Mouse (Mus musculus) ES-E14 (cell line): ENCODE results near the gene Atxn1. TPM values are rescaled to one million over a fixed set of nuclear protein-coding genes. Genes with fewer than 3 reads are reported as not detected.
A peak's percentile ranks its signal among the peaks of the same experiment; 100 is the strongest.

ENCODE experiments used
- DNase-seq: peaks from one replicate; pipeline ENCODE4 v3.0.0-alpha.2; 2013; ENCODE audit warnings: low read depth, low spot score
- H3K27ac ChIP-seq: 2 replicates; pipeline ENCODE4 v1.5.1; 2012; ENCODE audit warnings: low read depth, mild to moderate bottlenecking, low read length, moderate library complexity, mixed read lengths; ENCODE audit not compliant: poor library complexity, insufficient read depth, severe bottlenecking
- H3K36me3 ChIP-seq: 2 replicates; pipeline ENCODE4 v1.6.1; 2012; ENCODE audit warnings: mild to moderate bottlenecking, low read length, moderate library complexity, mixed read lengths; ENCODE audit not compliant: control insufficient read depth, poor library complexity, insufficient read depth, severe bottlenecking
- H3K4me1 ChIP-seq, 2 experiments: fragments of 150-350 bp in 1 of 2; sonication (generic) in 1 of 2; 2 replicates each; pipeline ENCODE4 v1.6.1; 2012; ENCODE audit warnings: low read length in 2 of 2, mild to moderate bottlenecking in 1 of 2, mixed read lengths in 1 of 2; ENCODE audit not compliant: control insufficient read depth in 2 of 2, insufficient read depth in 2 of 2, poor library complexity in 1 of 2
- H3K4me3 ChIP-seq, 2 experiments: fragments of 150-350 bp in 1 of 2; sonication (generic) in 1 of 2; 2 replicates each; pipeline ENCODE4 v1.5.1; 2012; ENCODE audit warnings: low read length in 2 of 2, low read depth in 1 of 2, mild to moderate bottlenecking in 1 of 2, mixed read lengths in 1 of 2; ENCODE audit not compliant: insufficient read depth in 1 of 2, poor library complexity in 1 of 2, severe bottlenecking in 1 of 2
- H3K9ac ChIP-seq: 2 replicates; pipeline ENCODE4 v1.6.1; 2012; ENCODE audit warnings: low read depth, mild to moderate bottlenecking, low read length, mixed read lengths; ENCODE audit not compliant: poor library complexity, insufficient read depth, severe bottlenecking
- H3K9me3 ChIP-seq: fragments of 150-350 bp; sonication (generic); 2 replicates; pipeline ENCODE4 v1.6.1; 2012; ENCODE audit warnings: low read depth, mild to moderate bottlenecking, low read length; ENCODE audit not compliant: control insufficient read depth, insufficient read depth
- CHD2 ChIP-seq: IDR thresholded peaks from 2 replicates; pipeline ENCODE4 v1.6.1; 2014; ENCODE audit warnings: mild to moderate bottlenecking, low read depth, low read length, inconsistent platforms
- HCFC1 ChIP-seq: IDR thresholded peaks from 2 replicates; pipeline ENCODE4 v1.6.1; 2012; ENCODE audit warnings: low read length, inconsistent platforms, borderline replicate concordance; ENCODE audit not compliant: insufficient read depth
- MAFK ChIP-seq: IDR thresholded peaks from 2 replicates; pipeline ENCODE4 v1.6.1; 2014; ENCODE audit warnings: mild to moderate bottlenecking, low read depth, low read length, inconsistent platforms; ENCODE audit not compliant: insufficient read depth
- ZC3H11A ChIP-seq: IDR thresholded peaks from 2 replicates; pipeline ENCODE4 v1.6.1; 2012; ENCODE audit warnings: low read depth, mild to moderate bottlenecking, inconsistent platforms, low read length, borderline replicate concordance
- ZNF384 ChIP-seq: IDR thresholded peaks from 2 replicates; pipeline ENCODE4 v1.6.1; 2012; ENCODE audit warnings: low read depth, low read length, inconsistent platforms
- in situ Hi-C, 2 experiments: fragments of 600-800 bp; cut with MboI; formaldehyde crosslinking; loops; one replicate each; pipeline ENCODE4 v1.15.1; 2025; ENCODE audit warnings: low sequenced_read_pairs in 2 of 2, inconsistent platforms in 1 of 2; ENCODE audit not compliant: unreplicated experiment in 2 of 2
- total RNA-seq: library from RNA; depleted of rRNA; stranded (reverse); fragments of 300-350 nt; gene quantifications from 2 replicates; pipeline ENCODE4 v1.2.3, GENCODE M21; 2012

Atxn1 gene
- total RNA-seq, 1 experiment = 7.8 TPM

- Histone ChIP-seq H3K9me3 (no peaks in the 10 kb centered on the region), H3K27ac (no peak overlapping the region), H3K9ac (no peak overlapping the region), H3K36me3 (no peaks in the 10 kb centered on the region), H3K4me3 (no peak overlapping the region), H3K4me1 (no peaks in the 10 kb centered on the region)
- in situ Hi-C loops = no loop called here
- no peak for DNase-seq
- TF ChIP-seq MAFK (no peak), CHD2 (no peak), ZC3H11A (no peak), ZNF384 (no peak), HCFC1 (no peak)
Measured at GRCm38 (mm10) chr13:45874196-45874595, 90.6 kb downstream of the Atxn1 start.

GRCm38 (mm10) chr13:45872966-45873365 is 91.8 kb downstream of the Atxn1 start:
- H3K9ac ChIP-seq = no peak overlapping the region
- H3K27ac ChIP-seq = no peak overlapping the region
- H3K36me3 ChIP-seq = no peaks in the 10 kb centered on the region
- H3K9me3 ChIP-seq = no peaks in the 10 kb centered on the region
- no peaks in the 10 kb centered on the region for H3K4me1 ChIP-seq
- in situ Hi-C loops = no loop called here
- no peak overlapping the region for H3K4me3 ChIP-seq
- no peak for TF ChIP-seq ZC3H11A
- no peak for DNase-seq

DNA sequence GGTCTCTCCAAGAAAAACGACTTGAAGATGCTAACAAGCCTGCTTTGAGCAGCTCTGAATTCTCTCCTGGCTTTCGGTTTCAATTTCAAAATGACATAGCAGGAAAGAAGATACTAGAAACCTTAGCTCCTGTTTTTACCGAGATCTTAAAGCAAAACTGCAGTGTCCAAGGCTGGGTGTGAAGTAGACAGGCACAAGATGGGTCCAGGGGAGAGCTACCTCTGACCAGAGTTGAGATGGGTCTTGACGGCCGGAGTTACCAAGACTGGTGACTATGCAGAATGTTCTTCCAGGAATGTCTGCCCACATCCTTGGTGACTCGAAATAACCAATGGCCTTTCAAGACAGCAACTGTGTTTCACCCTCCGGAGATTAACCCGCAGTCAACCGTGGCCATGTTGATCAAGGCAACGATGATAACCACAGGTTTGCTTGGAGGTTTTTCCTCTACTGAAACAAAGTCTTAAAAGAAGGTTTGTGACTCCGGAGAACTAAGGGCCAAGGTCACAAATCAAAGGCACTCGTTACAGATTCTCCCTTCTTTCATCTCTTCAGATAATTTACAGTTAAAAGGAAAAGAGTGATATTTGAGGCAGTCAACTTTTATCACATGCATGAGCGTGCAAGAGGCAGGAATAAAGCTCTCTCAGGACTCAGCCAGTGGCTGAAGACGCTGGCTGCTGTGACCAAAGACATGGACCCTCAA is 92.6 kb downstream of the Atxn1 start:
- TF ChIP-seq MAFK = no peak
- no peak for TF ChIP-seq ZNF384
- no peak for TF ChIP-seq CHD2
- TF ChIP-seq ZC3H11A = no peak
- no peak for TF ChIP-seq HCFC1
- in situ Hi-C loops = no loop called here

DNA sequence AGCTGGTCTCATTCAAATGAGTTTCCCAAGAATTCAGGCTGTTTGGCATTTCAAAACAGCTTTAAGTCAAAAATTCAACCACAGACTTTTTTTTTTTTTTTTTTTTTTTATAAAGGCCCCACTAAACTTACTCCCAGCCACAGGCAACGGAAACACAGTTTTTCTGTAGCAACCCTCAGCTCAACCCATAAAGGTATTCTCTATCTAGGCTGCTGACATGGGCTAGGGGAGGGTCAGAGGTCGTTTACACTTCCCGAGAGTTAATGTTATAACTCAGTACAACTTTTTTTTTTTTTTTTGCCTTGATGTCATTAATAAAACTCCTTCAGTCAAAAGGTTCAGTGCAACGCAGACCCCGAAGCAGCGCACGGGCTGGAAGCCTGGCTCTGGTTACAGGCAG is 93.3 kb downstream of the Atxn1 start:
- no peak for TF ChIP-seq MAFK
- TF ChIP-seq HCFC1 = no peak
- TF ChIP-seq CHD2 = no peak
- TF ChIP-seq ZNF384 = no peak
- in situ Hi-C loops = no loop called here
- H3K27ac ChIP-seq = no peak overlapping the region
- H3K4me1 ChIP-seq = no peaks in the 10 kb centered on the region
- no peaks in the 10 kb centered on the region for H3K36me3 ChIP-seq
- no peak overlapping the region for H3K4me3 ChIP-seq
- H3K9ac ChIP-seq = no peak overlapping the region
- DNase-seq = no peak
- H3K9me3 ChIP-seq = no peaks in the 10 kb centered on the region

More for the DNA sequence above, 92.6 kb downstream of the Atxn1 start:
- no peaks in the 10 kb centered on the region for H3K36me3 ChIP-seq
- no peak for DNase-seq
- H3K4me1 ChIP-seq = no peaks in the 10 kb centered on the region
- no peak overlapping the region for H3K4me3 ChIP-seq
- H3K9me3 ChIP-seq = no peaks in the 10 kb centered on the region
- H3K9ac ChIP-seq = no peak overlapping the region
- no peak overlapping the region for H3K27ac ChIP-seq

DNA sequence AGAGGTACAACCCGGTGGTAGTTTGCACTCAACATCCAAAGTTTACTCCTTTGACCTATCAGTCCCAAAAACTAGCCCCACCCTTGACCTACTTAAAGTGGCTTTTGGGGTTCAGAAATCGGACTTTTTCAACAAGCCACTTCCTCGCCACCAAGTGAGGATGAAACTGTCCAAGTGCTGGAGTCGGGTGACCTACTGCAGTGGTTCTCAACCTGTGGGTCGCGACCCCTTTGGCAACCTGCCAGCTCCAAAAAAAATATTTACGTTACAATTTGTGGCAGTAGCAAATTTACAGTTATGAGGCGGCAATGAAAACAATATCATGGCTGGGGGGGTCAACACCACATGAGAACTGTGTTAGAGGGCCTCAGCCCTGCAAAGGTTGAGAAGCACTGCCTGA is 95.9 kb downstream of the Atxn1 start:
- TF ChIP-seq ZC3H11A (no peak), CHD2 (peak; percentile 48; the same call in 1 of the 2 replicates), HCFC1 (no peak), ZNF384 (no peak), MAFK (no peak)
- no peak for DNase-seq
- no peak overlapping the region for H3K4me3 ChIP-seq
- no peaks in the 10 kb centered on the region for H3K36me3 ChIP-seq
- H3K9ac ChIP-seq = no peak overlapping the region
- in situ Hi-C loops = no loop called here
- H3K4me1 ChIP-seq = no peaks in the 10 kb centered on the region
- no peaks in the 10 kb centered on the region for H3K9me3 ChIP-seq
- no peak overlapping the region for H3K27ac ChIP-seq
